8 mouse cellular contexts compared by ENCODE assay signal in the genomic region with DNA sequence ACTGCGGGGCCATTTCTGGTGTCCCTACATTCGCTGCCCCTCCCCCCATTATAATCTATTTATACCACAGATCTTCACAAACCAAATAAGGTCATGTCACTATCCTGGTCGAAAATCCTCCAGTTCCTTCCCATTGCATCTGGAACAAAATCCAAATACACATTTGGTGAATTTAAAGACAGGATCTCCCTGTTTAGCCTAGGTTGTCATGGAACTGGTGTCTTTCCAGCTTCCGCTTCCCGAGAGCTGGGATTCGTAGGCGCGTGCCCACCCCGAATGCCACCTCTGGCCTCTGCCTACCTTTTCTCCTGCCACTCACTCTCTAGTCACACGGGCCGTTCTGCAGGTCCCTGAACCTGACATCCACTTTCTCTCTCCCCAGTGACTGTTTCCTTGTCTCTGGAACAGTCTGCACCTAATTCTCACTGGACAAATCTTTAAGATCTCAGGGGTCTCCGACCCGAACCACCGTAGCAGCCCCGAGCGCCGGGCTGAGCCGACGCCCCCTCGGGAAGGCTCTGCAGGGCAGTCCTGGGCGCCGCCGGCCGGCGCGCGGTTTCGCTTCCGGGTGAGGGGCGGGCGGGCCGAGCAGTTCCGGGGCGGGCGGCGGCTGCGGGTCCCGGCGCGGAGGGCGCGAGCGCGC. TPM values are rescaled to one million over a fixed set of nuclear protein-coding genes. Genes with fewer than 3 reads are reported as not detected.
DNase-seq lines count a peak whose midpoint lies in the region; ATAC-seq and TF ChIP-seq lines count a peak whose summit lies in the region.

Gene Mosmo, plus strand, starts transcription at position 618 of the 643 bp plus-strand sequence.

- H3K9ac ChIP-seq in hindbrain, embryonic 16.5 days (ENCODE audit: low read depth, low read length): peak within 1 kb of the TSS; percentile 91

- peak; percentile 84 for DNase-seq in ZHBTc4 (ENCODE audit: low read depth, low spot score)
- DNase-seq in cerebellum, postnatal 4 days (ENCODE audit: low spot score in 2 of 2): peak; percentile 62 to 84
- DNase-seq in gastrocnemius, adult 2 months: peak; percentile 87
- DNase-seq in left cerebral cortex, adult 2 months (ENCODE audit: extremely low spot score in 1 of 2, low spot score in 2 of 2): peak; percentile 71 to 76
- peak; percentile 57 for DNase-seq in right cerebral cortex, adult 18-20 months
- peak; percentile 40 to 62 for DNase-seq in urinary bladder, postnatal 36 days (ENCODE audit: low spot score in 2 of 2)

- intact Hi-C loops in gastrocnemius, adult 2 months (cut with DNase I): loop anchor here (2.0 to 10.0 kb wide), 2 partner anchors 50 to 238 kb away; partner anchors contain the start of gene Polr3e
- intact Hi-C loops in left cerebral cortex, adult 2 months (cut with DNase I): loop anchor here (10.0 kb wide), 1 partner anchor 238 kb away; the partner anchor contains the start of gene Polr3e

- H3K36me3 ChIP-seq in hindbrain, embryonic 16.5 days (ENCODE audit: control insufficient read depth, insufficient read depth, low read length): no peaks in the 10 kb centered on the region
- no peaks in the 10 kb centered on the region for H3K36me3 ChIP-seq in macrophage (ENCODE audit: inconsistent target)

- H3K79me2 ChIP-seq in macrophage (ENCODE audit: inconsistent target): peaks cover 44% of the 10 kb centered on the region

- H3K4me3 ChIP-seq in gastrocnemius, adult 2 months: peak within 1 kb of the TSS; percentile 96
- H3K4me3 ChIP-seq in hindbrain, embryonic 16.5 days (ENCODE audit: low read length): peak within 1 kb of the TSS; percentile 85
- peak within 1 kb of the TSS; percentile 93 for H3K4me3 ChIP-seq in left cerebral cortex, adult 2 months
- peak within 1 kb of the TSS; percentile 85 for H3K4me3 ChIP-seq in macrophage (ENCODE audit: inconsistent target)

- H3K4me1 ChIP-seq in hindbrain, embryonic 16.5 days (ENCODE audit: control insufficient read depth, insufficient read depth, low read depth, low read length): peaks cover 27% of the 10 kb centered on the region

- no peaks in the 10 kb centered on the region for H3K27me3 ChIP-seq in hindbrain, embryonic 16.5 days (replicated peaks; ENCODE audit: control insufficient read depth, insufficient read depth, low read length)

- 1% methylated on average over 36 of the region's 44 CpGs for WGBS in hindbrain, embryonic 16.5 days
- 0% methylated on average over 13 of the region's 44 CpGs for WGBS in macrophage (ENCODE audit: missing documents)

- peak within 1 kb of the TSS; percentile 95 for H3K27ac ChIP-seq in gastrocnemius, adult 2 months
- peak within 1 kb of the TSS; percentile 88 for H3K27ac ChIP-seq in hindbrain, embryonic 16.5 days (ENCODE audit: low read depth, low read length)
- peak within 1 kb of the TSS; percentile 91 for H3K27ac ChIP-seq in left cerebral cortex, adult 2 months
- H3K27ac ChIP-seq in macrophage: peak within 1 kb of the TSS; percentile 39

- no peaks in the 10 kb centered on the region for H3K9me3 ChIP-seq in hindbrain, embryonic 16.5 days (ENCODE audit: control insufficient read depth, low read length)

- no peak for TF ChIP-seq CTCF in gastrocnemius, adult 2 months (IDR thresholded peaks at IDR 0.05)
- TF ChIP-seq CTCF in left cerebral cortex, adult 2 months (IDR thresholded peaks at IDR 0.05): no peak

- peak; percentile 97 for ATAC-seq in hindbrain, embryonic 16.5 days

- peak within 1 kb of the TSS; percentile 82 for H3K4me2 ChIP-seq in hindbrain, embryonic 16.5 days (ENCODE audit: low read length)

RNA-seq across cellular contexts. Expression of gene Mosmo, which starts in this region (rescaled TPM):
- total RNA-seq in gastrocnemius, adult 2 months (2021): 10 to 100 TPM; 19.5 to 23.0 TPM
- 8.0 and 9.2 TPM in 2 replicates for polyA plus RNA-seq in hindbrain, embryonic 16.5 days (2015; fragmentation: Nextera tagmentation; extraction: Ambion mirVana)
- total RNA-seq in left cerebral cortex, adult 2 months (2021): 10 to 100 TPM; 71.2 to 82.8 TPM
- 10 to 100 TPM; 11.0 to 90.3 (median 38.2) TPM for total RNA-seq in macrophage (2018; cell fraction: chromatin; rRNA removed)
- total RNA-seq in macrophage (2018; cell fraction: cytosol; rRNA removed): 10 to 100 TPM; 11.3 to 22.4 (median 15.3) TPM
- total RNA-seq in macrophage (2018; cell fraction: nucleus; rRNA removed): 100 to 1,000 TPM in 1 of 26 experiments, 10 to 100 TPM in 25; 17.3 to 102 (median 52.7) TPM
- 9.4 to 12.6 TPM (median 12.5 TPM) in 3 replicates for polyA plus RNA-seq in macrophage (2018)

Comparison
In these comparisons a context has a peak if more than half of its experiments do, and no peak if none do; other contexts are left out.
1. Peak in every context shown above with its lines: DNase-seq, ATAC-seq, H3K4me3 ChIP-seq and H3K27ac ChIP-seq.
2. H3K27ac ChIP-seq: peak in every context shown above with its lines; median percentile 95 in gastrocnemius, adult 2 months; 91 in left cerebral cortex, adult 2 months; 88 in hindbrain, embryonic 16.5 days; 39 in macrophage.